Mouse (Mus musculus) midbrain, embryonic 11.5 days (tissue): Measurements from ENCODE around the gene Tnrc18. TPM values are rescaled to one million over a fixed set of nuclear protein-coding genes. Genes with fewer than 3 reads are reported as not detected.
A peak's percentile ranks its signal among the peaks of the same experiment; 100 is the strongest.

Experiments
- ATAC-seq: fragments of 200-750 bp; cut with Nextera tagmentation; 2 replicates; pipeline ENCODE4 v1.8.0; 2017; ENCODE audit warnings: moderate TSS enrichment, moderate library complexity; ENCODE audit not compliant: low FRiP score
- DNase-seq: peaks from one replicate; pipeline ENCODE4 v3.0.0; 2015; ENCODE audit warnings: low spot score; ENCODE audit errors: missing footprints
- H3K27ac ChIP-seq: fragments of 300-500 bp; sonication (generic); 2 replicates; pipeline ENCODE4 v1.5.1; 2014; ENCODE audit warnings: low read depth, low read length
- H3K27me3 ChIP-seq: fragments of 300-500 bp; sonication (generic); 2 replicates; pipeline ENCODE4 v1.6.1; 2014; ENCODE audit warnings: mild to moderate bottlenecking, low read length, moderate library complexity, mixed read lengths; ENCODE audit not compliant: control insufficient read depth, insufficient read depth
- H3K36me3 ChIP-seq: fragments of 300-500 bp; sonication (generic); 2 replicates; pipeline ENCODE4 v1.6.1; 2014; ENCODE audit warnings: mild to moderate bottlenecking, low read length, moderate library complexity, mixed read lengths; ENCODE audit not compliant: control insufficient read depth, insufficient read depth
- H3K4me1 ChIP-seq: fragments of 300-500 bp; sonication (generic); 2 replicates; pipeline ENCODE4 v1.6.1; 2014; ENCODE audit warnings: low read length; ENCODE audit not compliant: control insufficient read depth, insufficient read depth
- H3K4me2 ChIP-seq: fragments of 300-500 bp; sonication (generic); 2 replicates; pipeline ENCODE4 v1.6.1; 2014; ENCODE audit warnings: mild to moderate bottlenecking, moderate library complexity
- H3K4me3 ChIP-seq: fragments of 300-500 bp; sonication (generic); 2 replicates; pipeline ENCODE4 v1.5.1; 2014; ENCODE audit warnings: low read depth, low read length
- H3K9ac ChIP-seq: fragments of 300-500 bp; sonication (generic); 2 replicates; pipeline ENCODE4 v1.6.1; 2014; ENCODE audit warnings: low read length
- H3K9me3 ChIP-seq: fragments of 300-500 bp; sonication (generic); 2 replicates; pipeline ENCODE4 v1.6.1; 2016; ENCODE audit warnings: low read length; ENCODE audit not compliant: control insufficient read depth
- WGBS: fragments of 180-500 bp; shearing (Covaris S2); extraction: QIAGEN DNeasy Blood & Tissue Kit; methylation state at CpG from one replicate; pipeline ENCODE4 v1.1.7; 2014; 5-methylcytosine and 5-hydroxymethylcytosine counted together
- polyA plus RNA-seq: library from polyadenylated mRNA; unstranded; fragments of >200 nt; fragmentation: Nextera tagmentation; extraction: Ambion mirVana; gene quantifications from 2 replicates; pipeline ENCODE4 v1.2.1, GENCODE M21; 2014

The Tnrc18 gene
- polyA plus RNA-seq, 1 experiment from 2014 or later, result 27.4 TPM

- H3K36me3 ChIP-seq, result peaks cover 42% of the 10 kb centered on the region
- H3K4me1 ChIP-seq, result peaks cover 13% of the 10 kb centered on the region; the same call in 1 of the 2 replicates
- H3K9me3 ChIP-seq, result no peaks in the 10 kb centered on the region
- no peak overlapping the region for H3K9ac ChIP-seq
- 77% methylated on average over 15 of the region's 15 CpGs for WGBS
- no peak overlapping the region for H3K4me3 ChIP-seq
- no peak overlapping the region for H3K27ac ChIP-seq
- DNase-seq (no peak), ATAC-seq (no peak)
- no peaks in the 10 kb centered on the region for H3K27me3 ChIP-seq
- H3K4me2 ChIP-seq, result no peak overlapping the region
These were observed 52.6 kb downstream of the Tnrc18 start for GRCm38 (mm10) chr5:142764889-142765288.

GRCm38 (mm10) chr5:142764306-142764705 lies 53.2 kb downstream of the Tnrc18 start:
- Histone ChIP-seq H3K9me3 (no peaks in the 10 kb centered on the region), H3K27ac (no peak overlapping the region), H3K36me3 (peaks cover 47% of the 10 kb centered on the region), H3K27me3 (no peaks in the 10 kb centered on the region), H3K4me3 (no peak overlapping the region), H3K4me2 (no peak overlapping the region), H3K9ac (no peak overlapping the region), H3K4me1 (peaks cover 10% of the 10 kb centered on the region; the same call in 1 of the 2 replicates)
- DNase-seq (no peak), ATAC-seq (no peak)
- 45% methylated on average over 11 of the region's 11 CpGs for WGBS

- Histone ChIP-seq H3K27ac (no peak overlapping the region), H3K36me3 (peaks cover 54% of the 10 kb centered on the region), H3K4me1 (no peaks in the 10 kb centered on the region), H3K9ac (no peak overlapping the region), H3K9me3 (no peaks in the 10 kb centered on the region), H3K4me3 (no peak overlapping the region), H3K4me2 (no peak overlapping the region), H3K27me3 (no peaks in the 10 kb centered on the region)
- WGBS, result 89% methylated on average over 21 of the region's 21 CpGs
- no peak for DNase-seq
- no peak for ATAC-seq
These were observed 55.2 kb downstream of the Tnrc18 start for GRCm38 (mm10) chr5:142762082-142762807.

- no peak overlapping the region for H3K4me3 ChIP-seq
- WGBS, result 91% methylated on average over 16 of the region's 16 CpGs
- H3K27ac ChIP-seq, result peak overlapping the region; percentile 35
- no peak overlapping the region for H3K4me2 ChIP-seq
- DNase-seq, result no peak
- H3K27me3 ChIP-seq, result no peaks in the 10 kb centered on the region
- no peak for ATAC-seq
- no peaks in the 10 kb centered on the region for H3K4me1 ChIP-seq
- peaks cover 61% of the 10 kb centered on the region for H3K36me3 ChIP-seq
- no peaks in the 10 kb centered on the region for H3K9me3 ChIP-seq
- H3K9ac ChIP-seq, result no peak overlapping the region
These were observed 56.0 kb downstream of the Tnrc18 start for GRCm38 (mm10) chr5:142761326-142761983.

GRCm38 (mm10) chr5:142759786-142760185 lies 57.7 kb downstream of the Tnrc18 start:
- Histone ChIP-seq H3K4me3 (no peak overlapping the region), H3K4me2 (no peak overlapping the region), H3K27me3 (no peaks in the 10 kb centered on the region), H3K9me3 (no peaks in the 10 kb centered on the region), H3K4me1 (no peaks in the 10 kb centered on the region), H3K36me3 (peaks cover 54% of the 10 kb centered on the region), H3K27ac (no peak overlapping the region), H3K9ac (no peak overlapping the region)
- WGBS, result 90% methylated on average over 8 of the region's 8 CpGs
- DNase-seq, result no peak
- no peak for ATAC-seq

GRCm38 (mm10) chr5:142752241-142752640 lies 65.2 kb downstream of the Tnrc18 start:
- Histone ChIP-seq H3K9me3 (no peaks in the 10 kb centered on the region), H3K27ac (no peak overlapping the region), H3K27me3 (no peaks in the 10 kb centered on the region), H3K4me3 (no peak overlapping the region), H3K9ac (no peak overlapping the region), H3K4me2 (no peak overlapping the region), H3K36me3 (peaks cover 26% of the 10 kb centered on the region), H3K4me1 (no peaks in the 10 kb centered on the region)
- no peak for ATAC-seq
- no peak for DNase-seq
- 51% methylated on average over 13 of the region's 13 CpGs for whole genome bisulfite sequencing

- Histone ChIP-seq H3K27ac (no peak overlapping the region), H3K36me3 (peaks cover 19% of the 10 kb centered on the region), H3K9ac (no peak overlapping the region), H3K4me3 (no peak overlapping the region), H3K9me3 (no peaks in the 10 kb centered on the region), H3K4me1 (no peaks in the 10 kb centered on the region), H3K27me3 (no peaks in the 10 kb centered on the region), H3K4me2 (no peak overlapping the region)
- WGBS, result 90% methylated on average over 11 of the region's 11 CpGs
- no peak for ATAC-seq
- DNase-seq, result no peak
These were observed 67.3 kb downstream of the Tnrc18 start for GRCm38 (mm10) chr5:142750173-142750572.

- H3K4me1 ChIP-seq, result no peaks in the 10 kb centered on the region
- H3K4me3 ChIP-seq, result no peak overlapping the region
- H3K36me3 ChIP-seq, result peaks cover 36% of the 10 kb centered on the region
- no peak overlapping the region for H3K27ac ChIP-seq
- no peak overlapping the region for H3K4me2 ChIP-seq
- 84% methylated on average over 12 of the region's 12 CpGs for WGBS
- H3K9me3 ChIP-seq, result no peaks in the 10 kb centered on the region
- H3K9ac ChIP-seq, result no peak overlapping the region
- DNase-seq (no peak), ATAC-seq (no peak)
- no peaks in the 10 kb centered on the region for H3K27me3 ChIP-seq
These were observed 70.3 kb downstream of the Tnrc18 start for GRCm38 (mm10) chr5:142747026-142747629.

- Histone ChIP-seq H3K9ac (no peak overlapping the region), H3K9me3 (no peaks in the 10 kb centered on the region), H3K4me2 (no peak overlapping the region), H3K4me1 (no peaks in the 10 kb centered on the region), H3K27ac (no peak overlapping the region), H3K4me3 (no peak overlapping the region), H3K36me3 (peaks cover 58% of the 10 kb centered on the region), H3K27me3 (no peaks in the 10 kb centered on the region)
- 97% methylated on average over 8 of the region's 8 CpGs for WGBS
- ATAC-seq (no peak), DNase-seq (no peak)
These were observed 77.5 kb downstream of the Tnrc18 start for GRCm38 (mm10) chr5:142739941-142740340.
